Mouse (Mus musculus) limb, embryonic 10.5 days (tissue): ENCODE data around the gene Msx3. TPM values are rescaled to one million over a fixed set of nuclear protein-coding genes. Genes with fewer than 3 reads are reported as not detected.

Experiments used
- DNase-seq: peaks from one replicate; pipeline ENCODE4 v3.0.0-alpha.2; 2017; ENCODE audit warnings: low spot score
- H3K27ac ChIP-seq: fragments of 300-500 bp; sonication (generic); 2 replicates; pipeline ENCODE4 v1.5.1; 2016; ENCODE audit warnings: mild to moderate bottlenecking
- H3K27me3 ChIP-seq: fragments of 300-500 bp; sonication (generic); 2 replicates; pipeline ENCODE4 v1.6.1; 2016; ENCODE audit warnings: low read depth, mild to moderate bottlenecking; ENCODE audit not compliant: poor library complexity, severe bottlenecking
- H3K36me3 ChIP-seq: fragments of 300-500 bp; sonication (generic); 2 replicates; pipeline ENCODE4 v1.6.1; 2016; ENCODE audit warnings: mild to moderate bottlenecking, moderate library complexity
- H3K4me1 ChIP-seq: fragments of 300-500 bp; sonication (generic); 2 replicates; pipeline ENCODE4 v1.6.1; 2016
- H3K4me3 ChIP-seq: fragments of 300-500 bp; sonication (generic); 2 replicates; pipeline ENCODE4 v1.5.1; 2016; ENCODE audit warnings: mild to moderate bottlenecking, moderate library complexity
- H3K9me3 ChIP-seq: fragments of 300-500 bp; sonication (generic); replicated peaks from 2 replicates; pipeline ENCODE4 v1.6.1; 2016; ENCODE audit warnings: mild to moderate bottlenecking
- WGBS: fragments of 180-500 bp; shearing (Covaris S2); methylation state at CpG from one replicate; pipeline ENCODE4 v1.1.7; 2016; 5-methylcytosine and 5-hydroxymethylcytosine counted together
- polyA plus RNA-seq: library from polyadenylated mRNA; unstranded; fragments of >200 nt; fragmentation: Nextera tagmentation; extraction: Ambion mirVana; gene quantifications from 2 replicates; pipeline ENCODE4 v1.2.1, GENCODE M21; 2016

Gene Msx3
- polyA plus RNA-seq, 1 experiment from 2014 or later = not detected

GRCm38 (mm10) chr7:140070042-140070711 lies 21.3 kb upstream of the Msx3 start:
- Histone ChIP-seq H3K9me3 (no peaks in the 10 kb centered on the region), H3K4me1 (peaks cover 9% of the 10 kb centered on the region), H3K27me3 (peaks cover 44% of the 10 kb centered on the region), H3K27ac (peak overlapping the region; percentile 75), H3K36me3 (no peaks in the 10 kb centered on the region), H3K4me3 (peak overlapping the region; percentile 45)
- 34% methylated on average over 39 of the region's 39 CpGs for WGBS
- DNase-seq = peak; percentile 49

- WGBS = 74% methylated on average over 6 of the region's 6 CpGs
- Histone ChIP-seq H3K27me3 (peaks cover 62% of the 10 kb centered on the region), H3K9me3 (no peaks in the 10 kb centered on the region), H3K27ac (no peak overlapping the region), H3K4me3 (no peak overlapping the region), H3K4me1 (peaks cover 11% of the 10 kb centered on the region), H3K36me3 (no peaks in the 10 kb centered on the region)
- DNase-seq = no peak
These were observed 18.5 kb upstream of the Msx3 start for GRCm38 (mm10) chr7:140067397-140067796.

- 21% methylated on average over 7 of the region's 7 CpGs for WGBS
- peaks cover 76% of the 10 kb centered on the region for H3K27me3 ChIP-seq
- peaks cover 25% of the 10 kb centered on the region for H3K4me1 ChIP-seq
These were observed 14.2 kb upstream of the Msx3 start for GRCm38 (mm10) chr7:140063092-140063491.

DNA sequence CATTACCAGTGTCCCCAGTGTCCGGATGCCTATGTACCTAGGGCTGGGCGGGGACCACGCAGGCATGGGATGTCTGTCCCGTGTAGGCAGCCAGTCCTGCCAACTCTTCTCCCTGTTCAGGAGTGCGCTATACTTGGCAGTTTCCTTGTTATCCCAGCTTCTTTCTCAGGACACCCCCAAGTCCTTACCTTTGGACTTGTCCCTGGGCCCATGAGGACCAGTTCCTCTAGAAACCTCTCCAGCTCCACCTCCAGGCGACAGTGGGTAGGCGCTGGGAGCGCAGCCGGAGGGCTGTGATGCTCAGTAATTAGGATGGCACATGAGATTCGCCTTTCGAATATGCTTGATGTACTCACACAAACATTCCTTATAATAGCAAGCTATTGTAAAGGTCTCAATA lies 13.4 kb upstream of the Msx3 start:
- Histone ChIP-seq H3K9me3 (no peaks in the 10 kb centered on the region), H3K4me1 (peaks cover 33% of the 10 kb centered on the region)

More at GRCm38 (mm10) chr7:140063092-140063491, 14.2 kb upstream of the Msx3 start:
- Histone ChIP-seq H3K9me3 (no peaks in the 10 kb centered on the region), H3K27ac (no peak overlapping the region), H3K4me3 (no peak overlapping the region), H3K36me3 (no peaks in the 10 kb centered on the region)
- DNase-seq = peak; percentile 79

DNA sequence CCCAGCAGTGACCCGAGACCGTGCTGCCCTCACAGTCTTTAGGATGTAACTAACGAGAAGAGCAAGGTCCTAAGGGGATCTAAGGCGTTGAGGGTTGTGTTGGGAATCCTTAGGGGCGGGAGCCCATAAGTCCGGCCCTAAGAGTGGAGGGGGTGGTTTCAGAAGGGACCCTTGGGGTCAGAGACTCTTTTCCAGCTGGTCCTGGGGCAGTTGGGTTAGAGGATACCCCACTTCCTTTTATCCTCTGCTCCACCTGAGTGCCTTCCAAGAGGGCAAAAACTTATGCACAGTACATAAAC lies 12.9 kb upstream of the Msx3 start:
- Histone ChIP-seq H3K27ac (0 out of 2 replicates have a peak overlapping the region, but pooled peaks have one; percentile 76), H3K36me3 (no peaks in the 10 kb centered on the region), H3K9me3 (no peaks in the 10 kb centered on the region), H3K27me3 (peaks cover 89% of the 10 kb centered on the region), H3K4me1 (peaks cover 33% of the 10 kb centered on the region), H3K4me3 (peak overlapping the region; percentile 54)
- no peak for DNase-seq
- WGBS = 4% methylated on average over 6 of the region's 6 CpGs

More for the DNA sequence above, 13.4 kb upstream of the Msx3 start:
- DNase-seq = peak; percentile 51
- Histone ChIP-seq H3K36me3 (no peaks in the 10 kb centered on the region), H3K4me3 (no peak overlapping the region), H3K27ac (no peak overlapping the region), H3K27me3 (peaks cover 84% of the 10 kb centered on the region)
- WGBS = 18% methylated on average over 11 of the region's 11 CpGs

- H3K9me3 ChIP-seq = no peaks in the 10 kb centered on the region
- no peaks in the 10 kb centered on the region for H3K36me3 ChIP-seq
- peaks cover 95% of the 10 kb centered on the region for H3K27me3 ChIP-seq
- H3K27ac ChIP-seq = peak overlapping the region; percentile 76
- under 1% methylated on average over 47 of the region's 47 CpGs for WGBS
- H3K4me1 ChIP-seq = peaks cover 33% of the 10 kb centered on the region
- H3K4me3 ChIP-seq = peak overlapping the region; percentile 54
- peak; percentile 68 for DNase-seq
These were observed 12.3 kb upstream of the Msx3 start for GRCm38 (mm10) chr7:140060936-140061831.

DNA sequence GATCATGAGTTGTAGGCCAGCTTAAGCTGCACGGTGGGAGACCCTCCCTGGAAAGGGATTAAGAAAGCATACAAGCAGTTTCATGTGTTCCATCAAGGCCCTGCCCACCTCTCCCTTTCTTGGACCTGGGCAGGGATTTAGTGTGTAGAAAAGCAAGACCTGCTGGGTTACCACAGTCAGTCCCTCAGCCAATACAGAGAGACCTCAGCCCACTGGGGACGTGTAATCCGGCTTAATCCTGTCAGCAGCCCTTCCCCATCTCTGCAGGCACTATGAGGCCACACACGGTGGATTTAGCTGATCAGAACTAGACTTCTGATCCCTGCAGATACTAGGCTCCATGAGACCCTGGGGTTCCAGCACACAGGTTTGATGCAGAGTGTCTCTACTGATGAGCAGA lies 10.7 kb upstream of the Msx3 start:
- no peaks in the 10 kb centered on the region for H3K36me3 ChIP-seq
- no peak overlapping the region for H3K4me3 ChIP-seq
- WGBS = 32% methylated on average over 4 of the region's 4 CpGs
- H3K27me3 ChIP-seq = peaks cover 100% of the 10 kb centered on the region
- no peak for DNase-seq
- no peaks in the 10 kb centered on the region for H3K9me3 ChIP-seq
- peaks cover 33% of the 10 kb centered on the region for H3K4me1 ChIP-seq
- no peak overlapping the region for H3K27ac ChIP-seq

- Histone ChIP-seq H3K27ac (peak overlapping the region; percentile 88), H3K36me3 (no peaks in the 10 kb centered on the region), H3K9me3 (no peaks in the 10 kb centered on the region), H3K4me3 (peak overlapping the region; percentile 64), H3K27me3 (peaks cover 99% of the 10 kb centered on the region), H3K4me1 (peaks cover 33% of the 10 kb centered on the region)
- WGBS = 20% methylated on average over 7 of the region's 7 CpGs
- DNase-seq = no peak
These were observed 9.6 kb upstream of the Msx3 start for GRCm38 (mm10) chr7:140058528-140058927.

GRCm38 (mm10) chr7:140057413-140058407 lies 8.8 kb upstream of the Msx3 start:
- Histone ChIP-seq H3K36me3 (no peaks in the 10 kb centered on the region), H3K9me3 (no peaks in the 10 kb centered on the region), H3K27me3 (peaks cover 99% of the 10 kb centered on the region), H3K4me3 (peak overlapping the region; percentile 64), H3K4me1 (peaks cover 33% of the 10 kb centered on the region), H3K27ac (peak overlapping the region; percentile 88)
- DNase-seq = peak; percentile 82
- WGBS = 2% methylated on average over 53 of the region's 53 CpGs

DNA sequence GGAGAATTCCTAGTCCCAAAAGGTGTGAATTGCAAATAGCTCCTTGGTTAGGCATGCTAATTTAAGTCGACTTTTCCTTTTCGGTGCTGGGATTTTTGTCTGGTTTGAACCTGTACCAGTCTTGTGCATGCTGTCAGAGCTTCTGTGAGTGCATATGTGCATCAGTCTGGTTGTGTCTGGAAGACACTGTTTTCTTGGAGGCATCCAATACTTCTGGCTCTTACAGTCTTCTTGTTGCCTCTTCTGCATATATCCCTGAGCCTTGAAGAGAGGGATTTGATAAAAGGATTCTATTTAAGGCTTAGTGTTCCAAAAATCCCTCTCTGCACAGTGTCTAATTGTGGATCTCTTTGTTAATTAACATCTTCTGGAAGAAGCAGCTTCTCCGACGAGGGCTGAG lies 5.2 kb upstream of the Msx3 start:
- no peaks in the 10 kb centered on the region for H3K36me3 ChIP-seq
- H3K27ac ChIP-seq = no peak overlapping the region
- WGBS = 77% methylated on average over 4 of the region's 4 CpGs
- H3K4me3 ChIP-seq = no peak overlapping the region
- H3K27me3 ChIP-seq = peaks cover 99% of the 10 kb centered on the region
- no peaks in the 10 kb centered on the region for H3K9me3 ChIP-seq
- DNase-seq = no peak
- H3K4me1 ChIP-seq = peaks cover 21% of the 10 kb centered on the region

DNA sequence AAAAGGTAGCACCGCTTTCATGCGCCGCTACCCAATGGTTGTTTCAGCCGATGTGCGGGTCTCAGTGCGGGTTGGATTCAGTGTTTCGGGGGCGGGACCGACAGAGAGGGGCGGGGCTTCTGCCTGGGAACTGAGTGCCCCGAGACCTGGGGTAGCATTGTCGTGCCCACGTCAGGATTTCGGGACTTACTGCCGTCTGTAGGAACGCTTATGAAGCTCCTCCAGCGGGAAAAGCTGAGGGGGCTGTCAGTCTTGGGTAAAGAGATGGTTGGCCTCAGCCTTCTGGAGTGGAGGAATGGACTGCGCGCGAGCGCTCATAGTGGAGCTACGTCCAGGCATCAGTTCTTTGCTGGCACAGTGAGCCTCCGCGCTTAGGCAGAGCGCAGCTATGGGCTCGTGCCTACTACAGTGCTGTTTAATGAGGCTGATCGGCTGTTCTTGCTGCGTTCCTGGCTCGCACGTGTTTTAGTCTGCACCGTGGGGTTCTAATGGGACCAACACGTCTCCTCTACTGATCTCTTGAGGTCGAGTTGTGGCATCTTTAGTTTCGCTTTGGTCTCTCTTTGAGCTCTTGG lies 313 bp upstream of the Msx3 start:
- peak overlapping the region; percentile 50 for H3K4me3 ChIP-seq
- H3K9me3 ChIP-seq = no peaks in the 10 kb centered on the region
- 1% methylated on average over 34 of the region's 34 CpGs for WGBS
- peaks cover 100% of the 10 kb centered on the region for H3K27me3 ChIP-seq
- DNase-seq = peak; percentile 61
- H3K36me3 ChIP-seq = no peaks in the 10 kb centered on the region
- H3K27ac ChIP-seq = no peak overlapping the region
- H3K4me1 ChIP-seq = peaks cover 23% of the 10 kb centered on the region

- peaks cover 91% of the 10 kb centered on the region for H3K27me3 ChIP-seq
- no peaks in the 10 kb centered on the region for H3K36me3 ChIP-seq
- peak overlapping the region; percentile 50 for H3K4me3 ChIP-seq
- no peak for DNase-seq
- no peaks in the 10 kb centered on the region for H3K9me3 ChIP-seq
- peaks cover 23% of the 10 kb centered on the region for H3K4me1 ChIP-seq
- under 1% methylated on average over 33 of the region's 33 CpGs for WGBS
- H3K27ac ChIP-seq = no peak overlapping the region
These were observed 1.0 kb downstream of the Msx3 start for GRCm38 (mm10) chr7:140047811-140048311.
